Mouse (Mus musculus): ENCODE measurements around the gene Epn1. TPM values are rescaled to one million over a fixed set of nuclear protein-coding genes. Genes with fewer than 3 reads are reported as not detected.

The Epn1 gene
- polyA plus RNA-seq, 1 experiment from 2014 or later, result 77.9 TPM

- Histone ChIP-seq H3K27ac (ENCODE audit: low read depth) (no peak overlapping the region), H3K4me1 (ENCODE audit: insufficient read depth) (no peaks in the 10 kb centered on the region), H3K4me2 (no peak overlapping the region), H3K4me3 (ENCODE audit: low read depth, low read length) (no peak overlapping the region), H3K9me3 (ENCODE audit: low read depth, low read length) (no peaks in the 10 kb centered on the region), H3K9ac (no peak overlapping the region), H3K36me3 (ENCODE audit: insufficient read depth) (no peaks in the 10 kb centered on the region), H3K27me3 (ENCODE audit: insufficient read depth, low read length) (no peaks in the 10 kb centered on the region)
- no peak for DNase-seq
- ATAC-seq (ENCODE audit: insufficient read depth), result no peak
- 72% methylated on average over 4 of the region's 4 CpGs for WGBS
- TF ChIP-seq CTCF (IDR thresholded peaks at IDR 0.05; ENCODE audit: low read depth), result no peak
These were observed 28.2 kb downstream of the Epn1 start for GRCm38 (mm10) chr7:5108272-5108671.

- WGBS, result 83% methylated on average over 8 of the region's 8 CpGs
- no peak for TF ChIP-seq CTCF (IDR thresholded peaks at IDR 0.05; ENCODE audit: low read depth)
- H3K4me1 ChIP-seq (ENCODE audit: insufficient read depth), result no peaks in the 10 kb centered on the region
- H3K27me3 ChIP-seq (ENCODE audit: insufficient read depth, low read length), result no peaks in the 10 kb centered on the region
- no peaks in the 10 kb centered on the region for H3K36me3 ChIP-seq (ENCODE audit: insufficient read depth)
- ATAC-seq (ENCODE audit: insufficient read depth) (no peak), DNase-seq (no peak)
- no peak overlapping the region for H3K4me3 ChIP-seq (ENCODE audit: low read depth, low read length)
- H3K4me2 ChIP-seq, result no peak overlapping the region
- no peaks in the 10 kb centered on the region for H3K9me3 ChIP-seq (ENCODE audit: low read depth, low read length)
- H3K27ac ChIP-seq (ENCODE audit: low read depth), result no peak overlapping the region
- H3K9ac ChIP-seq, result no peak overlapping the region
These were observed 29.3 kb downstream of the Epn1 start for GRCm38 (mm10) chr7:5109301-5109700.

- Histone ChIP-seq H3K9me3 (ENCODE audit: low read depth, low read length) (no peaks in the 10 kb centered on the region), H3K36me3 (ENCODE audit: insufficient read depth) (no peaks in the 10 kb centered on the region), H3K4me1 (ENCODE audit: insufficient read depth) (no peaks in the 10 kb centered on the region), H3K4me2 (no peak overlapping the region), H3K4me3 (ENCODE audit: low read depth, low read length) (no peak overlapping the region), H3K9ac (no peak overlapping the region), H3K27me3 (ENCODE audit: insufficient read depth, low read length) (no peaks in the 10 kb centered on the region), H3K27ac (ENCODE audit: low read depth) (no peak overlapping the region)
- no peak for ATAC-seq (ENCODE audit: insufficient read depth)
- DNase-seq, result peak; percentile 31
- WGBS, result 18% methylated on average over 3 of the region's 3 CpGs
- TF ChIP-seq CTCF (IDR thresholded peaks at IDR 0.05; ENCODE audit: low read depth), result no peak
These were observed 32.7 kb downstream of the Epn1 start for GRCm38 (mm10) chr7:5112701-5113100.

DNA sequence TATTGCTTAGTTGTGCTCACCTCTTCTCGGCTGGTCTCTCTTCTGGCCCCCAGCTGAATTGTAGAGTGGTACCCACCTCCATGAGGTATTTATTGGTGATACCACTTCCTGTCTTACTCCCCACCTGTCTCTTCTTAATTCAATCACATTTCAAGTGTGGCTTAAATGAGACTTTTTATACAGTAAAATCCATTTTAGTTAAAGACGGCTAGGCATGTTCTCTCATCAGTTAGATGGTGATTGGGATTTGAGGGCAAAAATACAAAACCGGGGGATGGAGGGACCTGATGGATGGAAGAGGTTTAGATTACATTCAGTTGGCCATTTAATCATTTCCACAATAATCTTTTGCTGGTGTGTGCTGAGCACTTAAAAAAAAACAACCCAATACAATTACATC, 36.8 kb downstream of the Epn1 start, which contains the start of gene Rfpl4:
Rfpl4 (minus strand) TSS at position 101 of the 400 bp plus-strand sequence.
- no peaks in the 10 kb centered on the region for H3K9me3 ChIP-seq (ENCODE audit: low read depth, low read length)
- H3K4me1 ChIP-seq (ENCODE audit: insufficient read depth), result no peaks in the 10 kb centered on the region
- no peak within 1 kb of the TSS for H3K4me2 ChIP-seq
- no peak for TF ChIP-seq CTCF (IDR thresholded peaks at IDR 0.05; ENCODE audit: low read depth)
- no peak within 1 kb of the TSS for H3K27ac ChIP-seq (ENCODE audit: low read depth)
- ATAC-seq (ENCODE audit: insufficient read depth) (no peak), DNase-seq (no peak)
- H3K27me3 ChIP-seq (ENCODE audit: insufficient read depth, low read length), result no peaks in the 10 kb centered on the region
- WGBS, result 85% methylated on average over 3 of the region's 3 CpGs
- H3K4me3 ChIP-seq (ENCODE audit: low read depth, low read length), result no peak within 1 kb of the TSS
- H3K9ac ChIP-seq, result no peak within 1 kb of the TSS
- H3K36me3 ChIP-seq (ENCODE audit: insufficient read depth), result no peaks in the 10 kb centered on the region

DNA sequence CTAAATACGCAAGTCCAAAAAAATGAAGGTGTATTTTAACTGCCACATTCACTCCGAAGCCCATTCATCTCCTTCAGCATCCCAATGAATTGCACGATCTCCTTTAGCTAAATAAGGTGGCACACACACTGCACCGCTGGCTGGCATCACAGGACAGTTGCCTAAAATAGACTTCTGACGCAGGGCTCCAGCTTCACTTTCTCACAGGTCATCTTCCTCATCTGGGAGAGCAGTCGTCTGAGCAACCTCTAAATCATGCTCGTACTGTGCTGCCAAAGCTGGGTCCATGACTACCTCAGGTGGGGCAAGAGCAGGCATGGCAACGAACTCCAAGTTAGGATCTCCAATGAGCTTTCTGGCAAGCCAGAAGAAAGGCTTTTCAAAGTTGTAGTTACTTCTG, 45.0 kb downstream of the Epn1 start:
- H3K4me2 ChIP-seq, result no peak overlapping the region

DNA sequence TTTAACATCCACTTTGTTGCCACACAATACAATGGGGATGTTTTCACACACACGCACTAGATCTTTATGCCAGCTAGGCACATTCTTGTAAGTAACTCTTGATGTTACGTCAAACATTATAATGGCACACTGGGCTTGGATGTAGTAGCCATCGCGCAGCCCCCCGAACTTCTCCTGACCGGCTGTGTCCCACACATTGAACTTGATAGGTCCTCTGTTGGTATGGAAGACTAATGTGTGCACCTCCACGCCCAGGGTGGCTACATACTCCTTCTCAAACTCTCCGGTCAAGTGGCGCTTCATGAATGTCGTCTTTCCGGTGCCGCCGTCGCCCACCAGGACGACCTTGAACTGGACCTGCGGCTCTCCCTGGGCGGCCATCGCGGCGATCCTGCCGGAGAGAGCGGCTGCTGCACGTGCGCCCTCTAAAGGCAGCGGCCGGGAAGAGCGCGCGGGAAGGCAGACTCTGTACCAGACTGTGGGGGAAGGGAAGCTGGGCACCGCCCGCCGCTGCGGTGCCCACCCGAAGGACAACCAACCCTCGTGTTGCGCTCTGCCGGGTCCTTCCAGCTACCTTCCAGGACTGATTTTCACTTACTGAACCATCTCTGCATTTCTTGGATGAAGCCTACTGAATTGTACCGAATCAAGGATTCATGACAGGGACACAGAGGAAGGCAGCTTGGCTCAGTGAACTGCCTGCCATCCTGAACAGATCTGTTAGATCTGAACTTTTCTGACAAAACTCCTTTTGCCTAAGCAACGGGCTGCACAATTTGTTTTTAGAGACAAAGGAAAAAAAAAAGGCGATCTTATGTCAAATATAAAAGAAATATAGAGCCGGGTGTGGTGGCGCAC, 45.7 kb downstream of the Epn1 start, which contains the start of gene Rasl2-9:
Rasl2-9 (minus strand) TSS at position 402 of the 858 bp plus-strand sequence.
- DNase-seq, result peak; percentile 84
- Histone ChIP-seq H3K4me2 (peak within 1 kb of the TSS; percentile 57), H3K4me3 (ENCODE audit: low read depth, low read length) (peak within 1 kb of the TSS; percentile 24), H3K36me3 (ENCODE audit: insufficient read depth) (no peaks in the 10 kb centered on the region), H3K27me3 (ENCODE audit: insufficient read depth, low read length) (no peaks in the 10 kb centered on the region), H3K27ac (ENCODE audit: low read depth) (no peak within 1 kb of the TSS), H3K4me1 (ENCODE audit: insufficient read depth) (no peaks in the 10 kb centered on the region), H3K9ac (peak within 1 kb of the TSS; percentile 36; the same call in 1 of the 2 replicates), H3K9me3 (ENCODE audit: low read depth, low read length) (no peaks in the 10 kb centered on the region)
- WGBS, result 16% methylated on average over 42 of the region's 42 CpGs
- peak; percentile 77 for TF ChIP-seq CTCF (IDR thresholded peaks at IDR 0.05; ENCODE audit: low read depth)
- ATAC-seq (ENCODE audit: insufficient read depth), result peak; percentile 83

More for the DNA sequence above, 45.0 kb downstream of the Epn1 start:
- 83% methylated on average over 8 of the region's 8 CpGs for WGBS
- H3K4me1 ChIP-seq (ENCODE audit: insufficient read depth), result no peaks in the 10 kb centered on the region
- no peak overlapping the region for H3K9ac ChIP-seq
- no peak for TF ChIP-seq CTCF (IDR thresholded peaks at IDR 0.05; ENCODE audit: low read depth)
- H3K4me3 ChIP-seq (ENCODE audit: low read depth, low read length), result no peak overlapping the region
- H3K27me3 ChIP-seq (ENCODE audit: insufficient read depth, low read length), result no peaks in the 10 kb centered on the region
- H3K9me3 ChIP-seq (ENCODE audit: low read depth, low read length), result no peaks in the 10 kb centered on the region
- H3K36me3 ChIP-seq (ENCODE audit: insufficient read depth), result no peaks in the 10 kb centered on the region
- no peak overlapping the region for H3K27ac ChIP-seq (ENCODE audit: low read depth)
- DNase-seq (no peak), ATAC-seq (ENCODE audit: insufficient read depth) (no peak)

Small RNA genes within 50 kb of the gene (microRNA-seq; reads per million reads assigned to microRNA genes)
- gene Gm26217 (ENCODE audit: borderline number of aligned reads), result not detected

Other genes starting within 250 kb of the Epn1 start
- gene Shisa7, start 235.5 kb upstream of the Epn1 start, polyA plus RNA-seq (2014; fragmentation: Nextera tagmentation; extraction: Ambion mirVana), result 1.1 and 1.3 TPM in 2 replicates
- 5.8 and 6.1 TPM in 2 replicates for gene Isoc2b, start 210.0 kb upstream of the Epn1 start, polyA plus RNA-seq (2014; fragmentation: Nextera tagmentation; extraction: Ambion mirVana)
- gene Isoc2a, start 203.1 kb upstream of the Epn1 start, polyA plus RNA-seq (2014; fragmentation: Nextera tagmentation; extraction: Ambion mirVana), result 0.88 and 0.91 TPM in 2 replicates
- not detected in 2 replicates for gene Gm36210, start 173.7 kb upstream of the Epn1 start, polyA plus RNA-seq (2014; fragmentation: Nextera tagmentation; extraction: Ambion mirVana)
- gene Zfp628, start 165.0 kb upstream of the Epn1 start, polyA plus RNA-seq (2014; fragmentation: Nextera tagmentation; extraction: Ambion mirVana), result 4.2 and 4.3 TPM in 2 replicates
- 1.4 and 2.3 TPM in 2 replicates for gene Nat14, start 158.2 kb upstream of the Epn1 start, polyA plus RNA-seq (2014; fragmentation: Nextera tagmentation; extraction: Ambion mirVana)
- gene Ssc5d, start 154.4 kb upstream of the Epn1 start, polyA plus RNA-seq (2014; fragmentation: Nextera tagmentation; extraction: Ambion mirVana), result 2.1 and 2.2 TPM in 2 replicates
- 0.13 and 0.46 TPM in 2 replicates for gene Sbk2, start 115.8 kb upstream of the Epn1 start, polyA plus RNA-seq (2014; fragmentation: Nextera tagmentation; extraction: Ambion mirVana)
- 0.76 and 0.87 TPM in 2 replicates for gene Sbk3, start 109.1 kb upstream of the Epn1 start, polyA plus RNA-seq (2014; fragmentation: Nextera tagmentation; extraction: Ambion mirVana)
- gene Zfp579, start 84.1 kb upstream of the Epn1 start, polyA plus RNA-seq (2014; fragmentation: Nextera tagmentation; extraction: Ambion mirVana), result 35.1 and 35.9 TPM in 2 replicates
- 13.6 and 13.8 TPM in 2 replicates for gene Zfp524, start 65.8 kb upstream of the Epn1 start, polyA plus RNA-seq (2014; fragmentation: Nextera tagmentation; extraction: Ambion mirVana)
- gene Fiz1, start 65.5 kb upstream of the Epn1 start, polyA plus RNA-seq (2014; fragmentation: Nextera tagmentation; extraction: Ambion mirVana), result 41.9 and 46.4 TPM in 2 replicates
- 0.74 TPM in 1 of 2 replicates, not detected in the other for gene Gm44973, start 64.7 kb upstream of the Epn1 start, polyA plus RNA-seq (2014; fragmentation: Nextera tagmentation; extraction: Ambion mirVana)
- 7.4 TPM in 2 replicates for gene Zfp865, start 59.9 kb upstream of the Epn1 start, polyA plus RNA-seq (2014; fragmentation: Nextera tagmentation; extraction: Ambion mirVana)
- gene Ccdc106, start 59.7 kb upstream of the Epn1 start, polyA plus RNA-seq (2014; fragmentation: Nextera tagmentation; extraction: Ambion mirVana), result 5.6 and 6.0 TPM in 2 replicates
- not detected in 2 replicates for gene 4632433K11Rik, start 46.1 kb upstream of the Epn1 start, polyA plus RNA-seq (2014; fragmentation: Nextera tagmentation; extraction: Ambion mirVana)
- gene Zfp784, start 41.8 kb upstream of the Epn1 start, polyA plus RNA-seq (2014; fragmentation: Nextera tagmentation; extraction: Ambion mirVana), result 4.2 and 4.6 TPM in 2 replicates
- gene Zfp580, start 28.7 kb upstream of the Epn1 start, polyA plus RNA-seq (2014; fragmentation: Nextera tagmentation; extraction: Ambion mirVana), result 44.5 and 45.1 TPM in 2 replicates
- 145 and 162 TPM in 2 replicates for gene U2af2, start 18.1 kb upstream of the Epn1 start, polyA plus RNA-seq (2014; fragmentation: Nextera tagmentation; extraction: Ambion mirVana)
- not detected in 2 replicates for gene Rfpl4, start 36.7 kb downstream of the Epn1 start, polyA plus RNA-seq (2014; fragmentation: Nextera tagmentation; extraction: Ambion mirVana)
- gene Rasl2-9, start 45.7 kb downstream of the Epn1 start, polyA plus RNA-seq (2014; fragmentation: Nextera tagmentation; extraction: Ambion mirVana), result 0.31 and 0.61 TPM in 2 replicates
- 0.03 TPM in 1 of 2 replicates, not detected in the other for gene Vmn1r55, start 69.4 kb downstream of the Epn1 start, polyA plus RNA-seq (2014; fragmentation: Nextera tagmentation; extraction: Ambion mirVana)
- not detected in 2 replicates for gene Vmn1r56, start 116.5 kb downstream of the Epn1 start, polyA plus RNA-seq (2014; fragmentation: Nextera tagmentation; extraction: Ambion mirVana)
- not detected in 2 replicates for gene Vmn1r57, start 138.3 kb downstream of the Epn1 start, polyA plus RNA-seq (2014; fragmentation: Nextera tagmentation; extraction: Ambion mirVana)